ENCODE assay signal across 17 mouse cellular contexts in genomic region chr13:58478438-58478837, GRCm38 (mm10).
A peak's percentile ranks its signal among the peaks of the same experiment; 100 is the strongest.
DNase-seq lines count a peak whose midpoint lies in the region; ATAC-seq and TF ChIP-seq lines count a peak whose summit lies in the region.
"Had no signal": no experiment of that assay in that cellular context is flagged by ENCODE, and none has a peak within 500 bp of the region (broad histone marks: within the 10 kb centered on the region; RNA-seq: fewer than 3 reads in every experiment).

No protein-coding gene starts in this region.

- H3K9ac ChIP-seq in limb, embryonic 14.5 days (ENCODE audit: low read depth, low read length, severe bottlenecking), result no peak overlapping the region
- H3K9ac ChIP-seq: heart, embryonic 13.5 days; midbrain, embryonic 15.5 days had no signal

- no peaks in the 10 kb centered on the region for H3K36me3 ChIP-seq in limb, embryonic 14.5 days (ENCODE audit: control insufficient read depth, insufficient read depth, low read length)
- H3K36me3 ChIP-seq: heart, embryonic 13.5 days; liver, embryonic 13.5 days; midbrain, embryonic 15.5 days had no signal

- no peak overlapping the region for H3K27ac ChIP-seq in gastrocnemius, adult 2 months
- H3K27ac ChIP-seq in layer of hippocampus, adult 2 months, result peak overlapping the region; percentile 32; the same call in 1 of the 2 replicates
- no peak overlapping the region for H3K27ac ChIP-seq in limb, embryonic 14.5 days (replicated peaks; ENCODE audit: low read depth, low read length)
- H3K27ac ChIP-seq: heart, embryonic 13.5 days; midbrain, embryonic 15.5 days had no signal

- intact Hi-C loops in gastrocnemius, adult 2 months (cut with DNase I), result no loop called here
- intact Hi-C loops in gastrocnemius, postnatal 36 days (cut with DNase I), result no loop called here

- H3K27me3 ChIP-seq in limb, embryonic 14.5 days (ENCODE audit: control insufficient read depth, insufficient read depth, low read length), result no peaks in the 10 kb centered on the region
- H3K27me3 ChIP-seq: heart, embryonic 13.5 days; midbrain, embryonic 15.5 days had no signal

- 67% methylated on average over 5 of the region's 5 CpGs for WGBS in limb, embryonic 14.5 days

- no peaks in the 10 kb centered on the region for H3K9me3 ChIP-seq in limb, embryonic 14.5 days (ENCODE audit: control insufficient read depth, low read length)
- H3K9me3 ChIP-seq: heart, embryonic 13.5 days; liver, embryonic 13.5 days; midbrain, embryonic 15.5 days had no signal

- H3K4me3 ChIP-seq in gastrocnemius, adult 2 months, result no peak overlapping the region
- H3K4me3 ChIP-seq in layer of hippocampus, adult 2 months, result no peak overlapping the region
- no peak overlapping the region for H3K4me3 ChIP-seq in limb, embryonic 14.5 days (replicated peaks; ENCODE audit: low read length)
- H3K4me3 ChIP-seq: heart, embryonic 13.5 days; liver, embryonic 13.5 days; midbrain, embryonic 15.5 days had no signal

- no peak for TF ChIP-seq POLR2A in limb, embryonic 14.5 days (IDR thresholded peaks at IDR 0.05; ENCODE audit: borderline replicate concordance, extremely low read depth, insufficient read depth, insufficient read length)

- no peak for TF ChIP-seq CTCF in gastrocnemius, adult 2 months (IDR thresholded peaks at IDR 0.05)
- TF ChIP-seq CTCF in layer of hippocampus, adult 2 months (conservative IDR thresholded peaks at IDR 0.05), result no peak

- H3K4me2 ChIP-seq in limb, embryonic 14.5 days (replicated peaks; ENCODE audit: low read depth, low read length, severe bottlenecking), result no peak overlapping the region
- H3K4me2 ChIP-seq: heart, embryonic 13.5 days; midbrain, embryonic 15.5 days had no signal

- peak; percentile 81; the same call in 1 of the 2 replicates for ATAC-seq in limb, embryonic 14.5 days (ENCODE audit: low FRiP score, low read depth)
- ATAC-seq: inflammation-experienced regulatory T-cells, adult 6 months; midbrain, embryonic 15.5 days had no signal

- peak; percentile 21 for DNase-seq in gastrocnemius, adult 2 months
- no peak for DNase-seq in gastrocnemius, postnatal 36 days
- no peak for DNase-seq in layer of hippocampus, adult 2 months (ENCODE audit: low spot score in 2 of 2)
- no peak for DNase-seq in layer of hippocampus, adult 18-20 months (ENCODE audit: low spot score in 2 of 2)
- peak; percentile 58 for DNase-seq in adipocyte (ENCODE audit: low spot score)
- DNase-seq in limb, embryonic 14.5 days (ENCODE audit: low spot score), result peak; percentile 31
- DNase-seq in adrenal gland, adult 18-20 months (ENCODE audit: low spot score in 2 of 2), result no peak
- DNase-seq in right cerebral cortex, postnatal 4 days, result no peak
- DNase-seq: adrenal gland, postnatal 36 days; cerebellum, postnatal 14 days; gastrocnemius, postnatal 10 days; liver, embryonic 13.5 days; right cerebral cortex, postnatal 14 days; thymus, adult 2 months had no signal

- no peaks in the 10 kb centered on the region for H3K4me1 ChIP-seq in limb, embryonic 14.5 days (ENCODE audit: control insufficient read depth, insufficient read depth, low read length)

Comparison
In these comparisons a context has a peak if more than half of its experiments do, and no peak if none do; other contexts are left out.
1. DNase-seq: peak in gastrocnemius, adult 2 months (single experiment), adipocyte (single experiment) and limb, embryonic 14.5 days (single experiment); none in gastrocnemius, postnatal 36 days (0 of 2), layer of hippocampus, adult 2 months (0 of 2), layer of hippocampus, adult 18-20 months (0 of 2), adrenal gland, adult 18-20 months (0 of 2) and right cerebral cortex, postnatal 4 days (single experiment).